Mouse (Mus musculus): ENCODE results near the gene Tal1. TPM values are rescaled to one million over a fixed set of nuclear protein-coding genes. Genes with fewer than 3 reads are reported as not detected.
A peak's percentile ranks its signal among the peaks of the same experiment; 100 is the strongest.

Tal1 gene
- polyA plus RNA-seq, 1 experiment from 2014 or later, result 0.48 TPM

GRCm38 (mm10) chr4:115075204-115075915 is 19.1 kb downstream of the Tal1 start:
- WGBS, result 50% methylated on average over 3 of the region's 3 CpGs
- Histone ChIP-seq H3K36me3 (no peaks in the 10 kb centered on the region), H3K27ac (replicated peaks) (no peak overlapping the region), H3K9me3 (no peaks in the 10 kb centered on the region), H3K4me2 (replicated peaks) (no peak overlapping the region), H3K27me3 (no peaks in the 10 kb centered on the region), H3K4me1 (peaks cover 14% of the 10 kb centered on the region), H3K9ac (replicated peaks) (no peak overlapping the region), H3K4me3 (no peak overlapping the region)
- no peak for ATAC-seq (replicated peaks)

- 9% methylated on average over 10 of the region's 10 CpGs for WGBS
- Histone ChIP-seq H3K27ac (replicated peaks) (0 out of 2 replicates have a peak overlapping the region, but pooled peaks have one; percentile 21), H3K9me3 (no peaks in the 10 kb centered on the region), H3K36me3 (no peaks in the 10 kb centered on the region), H3K4me1 (peaks cover 14% of the 10 kb centered on the region), H3K27me3 (no peaks in the 10 kb centered on the region), H3K9ac (replicated peaks) (no peak overlapping the region), H3K4me2 (replicated peaks) (no peak overlapping the region), H3K4me3 (no peak overlapping the region)
- ATAC-seq (replicated peaks), result peak; percentile 88
These were observed 22.9 kb downstream of the Tal1 start for GRCm38 (mm10) chr4:115078892-115079820.

- H3K9ac ChIP-seq (replicated peaks), result no peak overlapping the region
- no peak overlapping the region for H3K4me3 ChIP-seq
- no peaks in the 10 kb centered on the region for H3K27me3 ChIP-seq
- no peaks in the 10 kb centered on the region for H3K36me3 ChIP-seq
- H3K27ac ChIP-seq (replicated peaks), result no peak overlapping the region
- no peak for ATAC-seq (replicated peaks)
- no peak overlapping the region for H3K4me2 ChIP-seq (replicated peaks)
- no peaks in the 10 kb centered on the region for H3K9me3 ChIP-seq
- H3K4me1 ChIP-seq, result peaks cover 14% of the 10 kb centered on the region
- WGBS, result 10% methylated on average over 5 of the region's 5 CpGs
These were observed 23.7 kb downstream of the Tal1 start for GRCm38 (mm10) chr4:115079821-115080349.

GRCm38 (mm10) chr4:115083031-115083430 is 26.8 kb downstream of the Tal1 start:
- WGBS, result 78% methylated on average over 3 of the region's 3 CpGs
- H3K27ac ChIP-seq (replicated peaks), result no peak overlapping the region
- H3K27me3 ChIP-seq, result peaks cover 11% of the 10 kb centered on the region; the same call in 1 of the 2 replicates
- H3K36me3 ChIP-seq, result no peaks in the 10 kb centered on the region
- H3K4me2 ChIP-seq (replicated peaks), result no peak overlapping the region
- H3K4me1 ChIP-seq, result peaks cover 14% of the 10 kb centered on the region
- H3K4me3 ChIP-seq, result no peak overlapping the region
- H3K9ac ChIP-seq (replicated peaks), result no peak overlapping the region
- H3K9me3 ChIP-seq, result no peaks in the 10 kb centered on the region
- no peak for ATAC-seq (replicated peaks)

- H3K36me3 ChIP-seq, result no peaks in the 10 kb centered on the region
- peak; percentile 53; the same call in 1 of the 2 replicates for ATAC-seq (replicated peaks)
- no peak overlapping the region for H3K9ac ChIP-seq (replicated peaks)
- 16% methylated on average over 6 of the region's 6 CpGs for WGBS
- no peaks in the 10 kb centered on the region for H3K4me1 ChIP-seq
- no peak overlapping the region for H3K4me3 ChIP-seq
- no peak overlapping the region for H3K27ac ChIP-seq (replicated peaks)
- peaks cover 12% of the 10 kb centered on the region; the same call in 1 of the 2 replicates for H3K27me3 ChIP-seq
- H3K9me3 ChIP-seq, result no peaks in the 10 kb centered on the region
- no peak overlapping the region for H3K4me2 ChIP-seq (replicated peaks)
These were observed 29.4 kb downstream of the Tal1 start for GRCm38 (mm10) chr4:115085522-115086095.

- Histone ChIP-seq H3K27ac (replicated peaks) (no peak overlapping the region), H3K9me3 (no peaks in the 10 kb centered on the region), H3K4me2 (replicated peaks) (no peak overlapping the region), H3K36me3 (no peaks in the 10 kb centered on the region), H3K4me3 (no peak overlapping the region), H3K27me3 (peaks cover 12% of the 10 kb centered on the region; the same call in 1 of the 2 replicates), H3K4me1 (no peaks in the 10 kb centered on the region), H3K9ac (replicated peaks) (no peak overlapping the region)
- no peak for ATAC-seq (replicated peaks)
- 69% methylated on average over 4 of the region's 4 CpGs for WGBS
These were observed 30.0 kb downstream of the Tal1 start for GRCm38 (mm10) chr4:115086257-115086656.

- no peak overlapping the region for H3K4me2 ChIP-seq (replicated peaks)
- no peak overlapping the region for H3K9ac ChIP-seq (replicated peaks)
- H3K4me1 ChIP-seq, result no peaks in the 10 kb centered on the region
- H3K27ac ChIP-seq (replicated peaks), result no peak overlapping the region
- ATAC-seq (replicated peaks), result no peak
- H3K36me3 ChIP-seq, result no peaks in the 10 kb centered on the region
- peaks cover 12% of the 10 kb centered on the region; the same call in 1 of the 2 replicates for H3K27me3 ChIP-seq
- WGBS, result 68% methylated on average over 3 of the region's 3 CpGs
- H3K4me3 ChIP-seq, result no peak overlapping the region
- no peaks in the 10 kb centered on the region for H3K9me3 ChIP-seq
These were observed 30.7 kb downstream of the Tal1 start for GRCm38 (mm10) chr4:115086763-115087415.

GRCm38 (mm10) chr4:115088611-115089338 is 32.5 kb downstream of the Tal1 start, which contains the start of gene Pdzk1ip1:
Pdzk1ip1 (plus strand) TSS chr4:115088708.
- H3K4me2 ChIP-seq (replicated peaks), result no peak within 1 kb of the TSS
- 32% methylated on average over 11 of the region's 11 CpGs for WGBS
- no peaks in the 10 kb centered on the region for H3K9me3 ChIP-seq
- no peak within 1 kb of the TSS for H3K9ac ChIP-seq (replicated peaks)
- ATAC-seq (replicated peaks), result no peak
- no peak within 1 kb of the TSS for H3K27ac ChIP-seq (replicated peaks)
- peaks cover 12% of the 10 kb centered on the region; the same call in 1 of the 2 replicates for H3K27me3 ChIP-seq
- H3K4me3 ChIP-seq, result no peak within 1 kb of the TSS
- H3K36me3 ChIP-seq, result no peaks in the 10 kb centered on the region
- H3K4me1 ChIP-seq, result no peaks in the 10 kb centered on the region

- Histone ChIP-seq H3K36me3 (no peaks in the 10 kb centered on the region), H3K27ac (replicated peaks) (no peak overlapping the region), H3K9me3 (no peaks in the 10 kb centered on the region), H3K27me3 (peaks cover 24% of the 10 kb centered on the region), H3K4me1 (peaks cover 1% of the 10 kb centered on the region), H3K4me2 (replicated peaks) (no peak overlapping the region), H3K4me3 (no peak overlapping the region), H3K9ac (replicated peaks) (no peak overlapping the region)
- ATAC-seq (replicated peaks), result no peak
- 80% methylated on average over 2 of the region's 2 CpGs for WGBS
These were observed 34.4 kb downstream of the Tal1 start for GRCm38 (mm10) chr4:115090592-115090991.

GRCm38 (mm10) chr4:115091806-115092205 is 35.6 kb downstream of the Tal1 start:
- H3K9ac ChIP-seq (replicated peaks), result no peak overlapping the region
- WGBS, result 87% methylated on average over 3 of the region's 3 CpGs
- peaks cover 28% of the 10 kb centered on the region for H3K27me3 ChIP-seq
- H3K4me3 ChIP-seq, result no peak overlapping the region
- H3K4me1 ChIP-seq, result peaks cover 8% of the 10 kb centered on the region
- no peak overlapping the region for H3K27ac ChIP-seq (replicated peaks)
- no peaks in the 10 kb centered on the region for H3K36me3 ChIP-seq
- no peak overlapping the region for H3K4me2 ChIP-seq (replicated peaks)
- no peaks in the 10 kb centered on the region for H3K9me3 ChIP-seq
- no peak for ATAC-seq (replicated peaks)

- no peak for ATAC-seq (replicated peaks)
- no peak overlapping the region for H3K27ac ChIP-seq (replicated peaks)
- H3K4me1 ChIP-seq, result peaks cover 11% of the 10 kb centered on the region
- H3K27me3 ChIP-seq, result peaks cover 27% of the 10 kb centered on the region
- H3K9me3 ChIP-seq, result no peaks in the 10 kb centered on the region
- no peak overlapping the region for H3K4me3 ChIP-seq
- H3K9ac ChIP-seq (replicated peaks), result no peak overlapping the region
- WGBS, result 82% methylated on average over 4 of the region's 4 CpGs
- H3K36me3 ChIP-seq, result no peaks in the 10 kb centered on the region
- no peak overlapping the region for H3K4me2 ChIP-seq (replicated peaks)
These were observed 37.2 kb downstream of the Tal1 start for GRCm38 (mm10) chr4:115093331-115093864.

Data from forebrain, embryonic 15.5 days (tissue).